Mouse (Mus musculus) CH12.LX (cell line): ENCODE data around the gene Trappc10. TPM values are rescaled to one million over a fixed set of nuclear protein-coding genes. Genes with fewer than 3 reads are reported as not detected.

Experiments used
- DNase-seq: peaks from one replicate; pipeline ENCODE4 v3.0.0-alpha.2; 2013; ENCODE audit errors: extremely low read depth
- H3K27ac ChIP-seq: 2 replicates; pipeline ENCODE4 v1.5.1; 2012; ENCODE audit warnings: low read depth, mild to moderate bottlenecking, control low read depth, moderate library complexity; ENCODE audit not compliant: insufficient read depth
- H3K27me3 ChIP-seq: replicated peaks from 2 replicates; pipeline ENCODE3; 2012; ENCODE audit warnings: inconsistent platforms
- H3K36me3 ChIP-seq, 2 experiments: replicated peaks in 1 of 2; 2 replicates each; pipeline versions ENCODE3 to v1.6.1; 2012; ENCODE audit warnings: inconsistent platforms in 1 of 2, low read length in 1 of 2, mild to moderate bottlenecking in 1 of 2, mixed read lengths in 1 of 2, moderate library complexity in 1 of 2; ENCODE audit not compliant: control insufficient read depth in 1 of 2, insufficient read depth in 1 of 2
- H3K4me1 ChIP-seq, 2 experiments: 2 replicates each; pipeline ENCODE4 v1.6.1; 2012; ENCODE audit warnings: inconsistent platforms in 1 of 2, moderate library complexity in 1 of 2; ENCODE audit not compliant: insufficient read depth in 2 of 2, control insufficient read depth in 1 of 2
- H3K4me2 ChIP-seq: 2 replicates; pipeline ENCODE4 v1.6.1; 2012; ENCODE audit warnings: low read depth, mild to moderate bottlenecking, control low read depth; ENCODE audit not compliant: poor library complexity, insufficient read depth, severe bottlenecking
- H3K4me3 ChIP-seq, 3 experiments: fragments of 150-350 bp in 1 of 3; sonication (generic) in 1 of 3; replicated peaks in 1 of 3; 2 replicates each; pipeline versions ENCODE3 to v1.5.1; 2011 to 2012; ENCODE audit warnings: low read depth in 2 of 3, low read length in 2 of 3, mild to moderate bottlenecking in 2 of 3, moderate library complexity in 2 of 3, control low read depth in 1 of 3, improper control_type of control experiment in 1 of 3, inconsistent platforms in 1 of 3, mixed read lengths in 1 of 3; ENCODE audit not compliant: poor library complexity in 1 of 3
- H3K79me2 ChIP-seq: replicated peaks from 2 replicates; pipeline ENCODE4 v1.6.1; 2012; ENCODE audit warnings: mild to moderate bottlenecking, moderate library complexity; ENCODE audit not compliant: control insufficient read depth, poor library complexity, insufficient read depth, severe bottlenecking; ENCODE audit errors: extremely low read depth
- H3K9ac ChIP-seq: 2 replicates; pipeline ENCODE4 v1.6.1; 2012; ENCODE audit warnings: low read depth, mild to moderate bottlenecking, control low read depth, moderate library complexity; ENCODE audit not compliant: insufficient read depth
- H3K9me3 ChIP-seq: replicated peaks from 2 replicates; pipeline ENCODE3; 2012; ENCODE audit warnings: low read length, inconsistent platforms, mixed read lengths
- BHLHE40 ChIP-seq: IDR thresholded peaks from 2 replicates; pipeline ENCODE4 v1.6.1; 2011; ENCODE audit warnings: mild to moderate bottlenecking, low read depth, low read length, improper control_type of control experiment
- CHD1 ChIP-seq: IDR thresholded peaks from 2 replicates; pipeline ENCODE4 v1.6.1; 2012; ENCODE audit warnings: low read depth, low read length, improper control_type of control experiment, inconsistent platforms
- CHD2 ChIP-seq: IDR thresholded peaks from 2 replicates; pipeline ENCODE4 v1.6.1; 2011; ENCODE audit warnings: low read length, improper control_type of control experiment
- CTCF ChIP-seq, 2 experiments: IDR thresholded peaks in 1 of 2; conservative IDR thresholded peaks in 1 of 2; 2 replicates each; pipeline ENCODE4 v1.5.1; 2011 to 2012; ENCODE audit warnings: low read depth in 2 of 2, low read length in 2 of 2, improper control_type of control experiment in 1 of 2, inconsistent platforms in 1 of 2, mild to moderate bottlenecking in 1 of 2, moderate library complexity in 1 of 2
- E2F4 ChIP-seq: IDR thresholded peaks from 2 replicates; pipeline ENCODE4 v1.6.1; 2011; ENCODE audit warnings: low read depth, low read length, improper control_type of control experiment; ENCODE audit not compliant: insufficient replicate concordance
- ELF1 ChIP-seq: IDR thresholded peaks from 2 replicates; pipeline ENCODE4 v1.6.1; 2014; ENCODE audit warnings: low read depth, mild to moderate bottlenecking, inconsistent platforms, low read length, improper control_type of control experiment
- EP300 ChIP-seq: IDR thresholded peaks from 2 replicates; pipeline ENCODE4 v1.6.1; 2011; ENCODE audit warnings: low read length, improper control_type of control experiment
- ETS1 ChIP-seq: conservative IDR thresholded peaks from 2 replicates; pipeline ENCODE4 v1.6.1; 2012; ENCODE audit warnings: low read depth, mild to moderate bottlenecking, inconsistent platforms, low read length, improper control_type of control experiment, moderate library complexity
- GABPA ChIP-seq: IDR thresholded peaks from 2 replicates; pipeline ENCODE4 v1.6.1; 2012; ENCODE audit warnings: low read depth, low read length, improper control_type of control experiment, inconsistent platforms; ENCODE audit not compliant: insufficient replicate concordance
- HCFC1 ChIP-seq: IDR thresholded peaks from 2 replicates; pipeline ENCODE4 v1.6.1; 2012; ENCODE audit warnings: low read depth, mild to moderate bottlenecking, inconsistent platforms, low read length, improper control_type of control experiment
- IRF4 ChIP-seq: IDR thresholded peaks from 2 replicates; pipeline ENCODE4 v1.6.1; 2014; ENCODE audit warnings: low read depth, mild to moderate bottlenecking, inconsistent platforms, low read length, improper control_type of control experiment
- JUN ChIP-seq: IDR thresholded peaks from 2 replicates; pipeline ENCODE4 v1.6.1; 2011; ENCODE audit warnings: low read depth, mild to moderate bottlenecking, low read length, improper control_type of control experiment, moderate library complexity; ENCODE audit not compliant: insufficient read depth
- JUND ChIP-seq: conservative IDR thresholded peaks from 2 replicates; pipeline ENCODE4 v1.6.1; 2011; ENCODE audit warnings: low read depth, low read length, improper control_type of control experiment
- KAT2A ChIP-seq: IDR thresholded peaks from 2 replicates; pipeline ENCODE4 v1.6.1; 2012; ENCODE audit warnings: low read length, improper control_type of control experiment, inconsistent platforms; ENCODE audit not compliant: insufficient replicate concordance
- MAFK ChIP-seq: IDR thresholded peaks from 2 replicates; pipeline ENCODE4 v1.6.1; 2011; ENCODE audit warnings: low read length, improper control_type of control experiment; ENCODE audit not compliant: insufficient replicate concordance
- MAX ChIP-seq: IDR thresholded peaks from 2 replicates; pipeline ENCODE4 v1.6.1; 2011; ENCODE audit warnings: low read length, improper control_type of control experiment
- MAZ ChIP-seq: IDR thresholded peaks from 2 replicates; pipeline ENCODE4 v1.6.1; 2012; ENCODE audit warnings: low read depth, mild to moderate bottlenecking, inconsistent platforms, low read length, improper control_type of control experiment, moderate library complexity
- MEF2A ChIP-seq: IDR thresholded peaks from 2 replicates; pipeline ENCODE4 v1.6.1; 2014; ENCODE audit warnings: low read depth, mild to moderate bottlenecking, inconsistent platforms, low read length, improper control_type of control experiment, borderline replicate concordance
- MXI1 ChIP-seq: IDR thresholded peaks from 2 replicates; pipeline ENCODE4 v1.6.1; 2011; ENCODE audit warnings: mild to moderate bottlenecking, low read depth, low read length, improper control_type of control experiment
- MYC ChIP-seq: IDR thresholded peaks from 2 replicates; pipeline ENCODE4 v1.6.1; 2011; ENCODE audit warnings: low read depth, mild to moderate bottlenecking, improper control_type of control experiment, low read length
- NELFE ChIP-seq: IDR thresholded peaks from 2 replicates; pipeline ENCODE4 v1.6.1; 2011; ENCODE audit warnings: low read depth, low read length, improper control_type of control experiment
- NRF1 ChIP-seq: IDR thresholded peaks from 2 replicates; pipeline ENCODE4 v1.6.1; 2014; ENCODE audit warnings: low read depth, mild to moderate bottlenecking, inconsistent platforms, low read length, improper control_type of control experiment, moderate library complexity
- PAX5 ChIP-seq: IDR thresholded peaks from 2 replicates; pipeline ENCODE4 v1.6.1; 2012; ENCODE audit warnings: low read length, inconsistent platforms, mixed read lengths
- POLR2A ChIP-seq: IDR thresholded peaks from 2 replicates; pipeline ENCODE4 v1.6.1; 2011; ENCODE audit warnings: low read depth, mild to moderate bottlenecking, improper control_type of control experiment, low read length
- POLR2AphosphoS2 ChIP-seq: IDR thresholded peaks from 2 replicates; pipeline ENCODE4 v1.6.1; 2011; ENCODE audit warnings: low read depth, low read length, improper control_type of control experiment
- RAD21 ChIP-seq: IDR thresholded peaks from 2 replicates; pipeline ENCODE4 v1.6.1; 2011; ENCODE audit warnings: low read depth, mild to moderate bottlenecking, low read length, improper control_type of control experiment, moderate library complexity
- RCOR1 ChIP-seq: conservative IDR thresholded peaks from 2 replicates; pipeline ENCODE4 v1.6.1; 2012; ENCODE audit warnings: low read depth, mild to moderate bottlenecking, inconsistent platforms, low read length, improper control_type of control experiment
- SIN3A ChIP-seq: IDR thresholded peaks from 2 replicates; pipeline ENCODE4 v1.6.1; 2012; ENCODE audit warnings: low read length, improper control_type of control experiment, inconsistent platforms
- SMC3 ChIP-seq: IDR thresholded peaks from 2 replicates; pipeline ENCODE4 v1.6.1; 2011; ENCODE audit warnings: low read depth, low read length, improper control_type of control experiment
- TBP ChIP-seq: conservative IDR thresholded peaks from 2 replicates; pipeline ENCODE4 v1.6.1; 2011; ENCODE audit warnings: low read depth, low read length, improper control_type of control experiment
- TCF12 ChIP-seq: IDR thresholded peaks from 2 replicates; pipeline ENCODE4 v1.6.1; 2014; ENCODE audit warnings: low read depth, mild to moderate bottlenecking, inconsistent platforms, low read length, improper control_type of control experiment
- UBTF ChIP-seq: IDR thresholded peaks from 2 replicates; pipeline ENCODE4 v1.6.1; 2012; ENCODE audit warnings: low read depth, mild to moderate bottlenecking, inconsistent platforms, low read length, improper control_type of control experiment, moderate library complexity
- USF1 ChIP-seq: IDR thresholded peaks from 2 replicates; pipeline ENCODE4 v1.6.1; 2014; ENCODE audit warnings: low read depth, mild to moderate bottlenecking, inconsistent platforms, low read length, improper control_type of control experiment
- USF2 ChIP-seq: conservative IDR thresholded peaks from 2 replicates; pipeline ENCODE4 v1.6.1; 2011; ENCODE audit warnings: low read depth, low read length, improper control_type of control experiment
- ZC3H11A ChIP-seq: IDR thresholded peaks from 2 replicates; pipeline ENCODE4 v1.6.1; 2012; ENCODE audit warnings: low read depth, mild to moderate bottlenecking, inconsistent platforms, low read length, improper control_type of control experiment
- ZKSCAN1 ChIP-seq: IDR thresholded peaks from 2 replicates; pipeline ENCODE4 v1.6.1; 2012; ENCODE audit warnings: low read depth, inconsistent platforms, low read length, improper control_type of control experiment, borderline replicate concordance
- ZMIZ1 ChIP-seq: IDR thresholded peaks from 2 replicates; pipeline ENCODE4 v1.6.1; 2012; ENCODE audit warnings: low read depth, mild to moderate bottlenecking, inconsistent platforms, low read length, improper control_type of control experiment
- ZNF384 ChIP-seq: IDR thresholded peaks from 2 replicates; pipeline ENCODE4 v1.6.1; 2012; ENCODE audit warnings: low read depth, low read length, improper control_type of control experiment, inconsistent platforms
- dilution Hi-C: fragments of 300-500 bp; cut with MboI; formaldehyde crosslinking; loops from 2 replicates; pipeline ENCODE4 v1.14.3; 2020; ENCODE audit warnings: low sequenced_read_pairs; ENCODE audit not compliant: extremely low pct_unique_long_range_greater_than_20kb, extremely low pct_ligation_motif_present
- in situ Hi-C: fragments of 300-500 bp; cut with MboI; formaldehyde crosslinking; loops from 3 replicates; pipeline ENCODE4 v1.14.3; 2019; ENCODE audit warnings: low sequenced_read_pairs, low pct_ligation_motif_present, low pct_unique_long_range_greater_than_20kb, mixed read lengths
- polyA plus RNA-seq: library from polyadenylated mRNA; unstranded; fragments of >175 nt; gene quantifications from 2 replicates; pipeline ENCODE4 v1.2.1, GENCODE M21; 2012; ENCODE audit warnings: low read depth; ENCODE audit not compliant: insufficient read length
- total RNA-seq, 2 experiments: library from RNA; depleted of rRNA; stranded (reverse); fragments of 300-350 nt in 1 of 2; fragments of >200 nt in 1 of 2; gene quantifications; 2 replicates each; pipeline ENCODE4 v1.2.3; 2012 to 2014

Gene Trappc10
- total and polyA plus RNA-seq, 3 experiments = 22.1 to 26.7 (median 26.5) TPM

GRCm38 (mm10) chr10:78258142-78258675 lies 13.8 kb upstream of the Trappc10 start:
- no peak overlapping the region for H3K4me3 ChIP-seq
- H3K9ac ChIP-seq = peak overlapping the region; percentile 34; the same call in 1 of the 2 replicates
- no peaks in the 10 kb centered on the region for H3K79me2 ChIP-seq
- TF ChIP-seq MAX (no peak; the same call in 1 of the 2 replicates), CHD1 (peak; percentile 65; the same call in 1 of the 2 replicates), POLR2AphosphoS2 (no peak; the same call in 1 of the 2 replicates), TCF12 (peak; percentile 99), ZC3H11A (no peak), IRF4 (peak; percentile 95), E2F4 (no peak), HCFC1 (peak; percentile 40; the same call in 1 of the 2 replicates), EP300 (peak; percentile 91), ETS1 (peak; percentile 92), USF2 (no peak), PAX5 (no peak), MXI1 (peak; percentile 66), TBP (no peak), NRF1 (no peak), UBTF (0 out of 2 replicates have a peak, but pooled peaks have one; percentile 8), NELFE (peak; percentile 53; the same call in 1 of the 2 replicates), USF1 (no peak), MYC (peak; percentile 55; the same call in 1 of the 2 replicates), MEF2A (peak; percentile 87), JUN (no peak), ELF1 (peak; percentile 30; the same call in 1 of the 2 replicates), MAFK (peak; percentile 50; the same call in 1 of the 2 replicates), KAT2A (0 out of 2 replicates have a peak, but pooled peaks have one; percentile 45), RCOR1 (peak; percentile 93; the same call in 1 of the 2 replicates), JUND (no peak), BHLHE40 (peak; percentile 85), CHD2 (peak; percentile 68), CTCF (conservative IDR thresholded peaks at IDR 0.05 in 1 of 2, IDR thresholded peaks at IDR 0.05 in 1 of 2; ENCODE audit: low read depth in 2 of 2, low read length in 2 of 2) (no peak), ZKSCAN1 (no peak), MAZ (peak; percentile 86), RAD21 (no peak), SIN3A (no peak; the same call in none of the 2 replicates), GABPA (no peak), ZMIZ1 (peak; percentile 63; the same call in 1 of the 2 replicates), ZNF384 (no peak), SMC3 (peak; percentile 27), POLR2A (peak; percentile 30; the same call in 1 of the 2 replicates)
- peaks cover 2% of the 10 kb centered on the region for H3K27me3 ChIP-seq
- no peaks in the 10 kb centered on the region for H3K36me3 ChIP-seq
- in situ Hi-C loops (no loop called here), dilution Hi-C loops (no loop called here)
- DNase-seq = peak; percentile 68
- peaks cover 26 to 38% of the 10 kb centered on the region in 2 experiments for H3K4me1 ChIP-seq
- peak overlapping the region; percentile 37; the same call in 1 of the 2 replicates for H3K27ac ChIP-seq
- H3K4me2 ChIP-seq = peak overlapping the region; percentile 90
- peaks cover 20% of the 10 kb centered on the region for H3K9me3 ChIP-seq
